27 mouse cellular contexts compared by ENCODE assay signal in the genomic region with DNA sequence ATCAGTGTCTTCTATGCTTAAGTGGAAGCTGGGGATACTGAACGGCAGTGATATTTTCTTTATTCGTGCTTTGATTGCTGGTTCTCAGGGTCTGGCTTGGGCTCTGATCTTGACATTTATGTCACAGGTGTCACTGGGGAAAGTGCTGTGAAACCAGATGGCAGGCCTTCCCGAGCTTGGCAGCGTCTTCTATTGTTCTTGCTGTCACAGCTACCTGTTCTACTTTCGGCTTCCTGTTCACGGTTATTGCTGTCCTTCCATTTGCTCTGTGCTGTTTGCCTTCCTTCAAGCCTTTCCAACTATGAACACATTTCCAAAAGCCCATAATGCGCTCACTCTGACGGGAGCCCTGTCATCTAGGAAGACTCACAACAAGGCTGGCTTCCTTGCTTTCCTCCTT. TPM values are rescaled to one million over a fixed set of nuclear protein-coding genes. Genes with fewer than 3 reads are reported as not detected.
A peak's percentile ranks its signal among the peaks of the same experiment; 100 is the strongest.
DNase-seq lines count a peak whose midpoint lies in the region; ATAC-seq and TF ChIP-seq lines count a peak whose summit lies in the region.
"Had no signal": no experiment of that assay in that cellular context is flagged by ENCODE, and none has a peak within 500 bp of the region (broad histone marks: within the 10 kb centered on the region; RNA-seq: fewer than 3 reads in every experiment).

No protein-coding gene starts in this region.

- H3K4me3 ChIP-seq in left cerebral cortex, adult 2 months: no peak overlapping the region
- no peak overlapping the region for H3K4me3 ChIP-seq in cortical plate, adult 2 months (ENCODE audit: insufficient read depth, low read length)
- H3K4me3 ChIP-seq: embryonic facial prominence, embryonic 12.5 days; forebrain, embryonic 12.5 days; heart, embryonic 13.5 days; hindbrain, embryonic 12.5 days; limb, embryonic 13.5 days; liver, embryonic 12.5 days; midbrain, embryonic 12.5 days had no signal

- TF ChIP-seq POLR2A in cortical plate, adult 2 months (IDR thresholded peaks at IDR 0.05; ENCODE audit: extremely low read depth, insufficient read depth, low read length): no peak

- no peak for TF ChIP-seq CTCF in left cerebral cortex, adult 2 months (IDR thresholded peaks at IDR 0.05)
- TF ChIP-seq CTCF in cortical plate, adult 2 months (IDR thresholded peaks at IDR 0.05; ENCODE audit: extremely low read depth, insufficient read depth, low read length): no peak

- ATAC-seq in cerebellum, adult (ENCODE audit: insufficient number of reproducible peaks, low FRiP score, low TSS enrichment): peak; percentile 96
- ATAC-seq: inflammation-experienced regulatory T-cells, adult 6 months; liver, embryonic 12.5 days had no signal

- no peak for DNase-seq in cerebellum, postnatal 4 days (ENCODE audit: low spot score in 2 of 2)
- no peak for DNase-seq in left cerebral cortex, adult 2 months (ENCODE audit: extremely low spot score in 1 of 2, low spot score in 2 of 2)
- no peak for DNase-seq in left cerebral cortex, adult 18-20 months (ENCODE audit: low spot score in 2 of 2)
- peak; percentile 99 for DNase-seq in cerebellum, adult 9-10 months
- DNase-seq in right cerebral cortex, adult 2 months (ENCODE audit: low spot score in 2 of 2): no peak
- DNase-seq in adrenal gland, adult 2 months: no peak
- DNase-seq: gastrocnemius, postnatal 14 days; heart, adult 11 months; kidney, adult 18-20 months; kidney, postnatal 4 days; lung, adult 2 months; lung, postnatal 14 days; retina, postnatal 1 day; right cerebral cortex, postnatal 4 days; thymus, postnatal 25 days had no signal

- H3K4me1 ChIP-seq in cortical plate, adult 2 months (ENCODE audit: control insufficient read depth, insufficient read depth, low read length): peaks cover 8% of the 10 kb centered on the region
- H3K4me1 ChIP-seq: embryonic facial prominence, embryonic 12.5 days; hindbrain, embryonic 12.5 days; limb, embryonic 13.5 days; liver, embryonic 12.5 days; midbrain, embryonic 12.5 days had no signal

- intact Hi-C loops in left cerebral cortex, adult 2 months (cut with DNase I): no loop called here

- peak overlapping the region; percentile 59 for H3K27ac ChIP-seq in left cerebral cortex, adult 2 months
- peak overlapping the region; percentile 60; the same call in 1 of the 2 replicates for H3K27ac ChIP-seq in cortical plate, adult 2 months (ENCODE audit: insufficient read depth, low read length)
- H3K27ac ChIP-seq: embryonic facial prominence, embryonic 12.5 days; forebrain, embryonic 12.5 days; heart, embryonic 13.5 days; hindbrain, embryonic 12.5 days; limb, embryonic 13.5 days; liver, embryonic 12.5 days; midbrain, embryonic 12.5 days had no signal

RNA-seq across cellular contexts. Expression of a gene that starts 37.9 kb away (rescaled TPM):
- total RNA-seq in left cerebral cortex, adult 2 months (2021): 100 to 1,000 TPM; 298 to 309 TPM
- 100 to 1,000 TPM; 274 to 310 TPM for total RNA-seq in left cerebral cortex, adult 18-20 months (2021)
- 81.1 and 82.4 TPM in 2 replicates for polyA plus RNA-seq in cortical plate, adult 2 months (2012; rRNA removed)
- total RNA-seq in adrenal gland, adult 2 months (2021): 1 to 10 TPM in 1 of 2 experiments, under 1 TPM in 1; 0.55 to 1.2 TPM
- 0.07 and 0.10 TPM in 2 replicates for polyA plus RNA-seq in adrenal gland, adult 2 months (2012; rRNA removed)
- total RNA-seq: megakaryocyte progenitor cell, adult 5-6 weeks; monocyte, adult 5-6 weeks had no signal

Comparison
In these comparisons a context has a peak if more than half of its experiments do, and no peak if none do; other contexts are left out.
1. RNA of a gene that starts 37.9 kb away (total RNA-seq): 274 to 310 TPM in left cerebral cortex, adult 18-20 months and 298 to 309 TPM in left cerebral cortex, adult 2 months; 0.55 to 1.2 TPM in adrenal gland, adult 2 months; every median in the first group is over 100 times any median in the second.